Mouse (Mus musculus): Measurements from ENCODE around the gene Adgra3. TPM values are rescaled to one million over a fixed set of nuclear protein-coding genes. Genes with fewer than 3 reads are reported as not detected.

Adgra3 gene
- polyA plus RNA-seq, 1 experiment from 2014 or later, result 13.4 TPM

DNA sequence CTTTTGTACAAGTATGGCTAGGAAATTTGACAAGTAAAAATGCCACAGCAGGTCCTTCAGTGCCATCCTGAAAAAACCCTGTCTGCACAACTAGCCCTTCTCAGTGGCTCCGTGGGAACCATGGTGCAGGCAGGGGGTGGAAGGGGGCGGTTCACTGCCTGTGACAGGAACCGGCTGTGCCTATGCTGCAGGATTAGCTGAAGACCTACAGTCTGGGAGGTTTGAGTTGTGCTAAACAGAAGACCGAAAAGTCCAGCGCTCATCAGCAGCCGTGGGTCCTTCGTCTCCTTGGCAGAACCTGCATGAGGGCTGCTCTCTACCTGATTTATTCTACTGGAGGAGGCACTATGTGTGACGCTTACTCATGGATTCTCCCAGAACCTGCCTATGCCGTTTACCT lies 59.0 kb downstream of the Adgra3 start:
- no peaks in the 10 kb centered on the region for H3K9me3 ChIP-seq (replicated peaks)
- H3K27ac ChIP-seq, result no peak overlapping the region
- no peak for ATAC-seq
- H3K4me2 ChIP-seq, result no peak overlapping the region
- H3K4me3 ChIP-seq, result no peak overlapping the region
- H3K27me3 ChIP-seq (replicated peaks), result no peaks in the 10 kb centered on the region
- 82% methylated on average over 9 of the region's 9 CpGs for WGBS (ENCODE audit: insufficient replicate concordance)
- H3K9ac ChIP-seq, result no peak overlapping the region
- no peaks in the 10 kb centered on the region for H3K4me1 ChIP-seq
- H3K36me3 ChIP-seq, result peaks cover 34% of the 10 kb centered on the region

DNA sequence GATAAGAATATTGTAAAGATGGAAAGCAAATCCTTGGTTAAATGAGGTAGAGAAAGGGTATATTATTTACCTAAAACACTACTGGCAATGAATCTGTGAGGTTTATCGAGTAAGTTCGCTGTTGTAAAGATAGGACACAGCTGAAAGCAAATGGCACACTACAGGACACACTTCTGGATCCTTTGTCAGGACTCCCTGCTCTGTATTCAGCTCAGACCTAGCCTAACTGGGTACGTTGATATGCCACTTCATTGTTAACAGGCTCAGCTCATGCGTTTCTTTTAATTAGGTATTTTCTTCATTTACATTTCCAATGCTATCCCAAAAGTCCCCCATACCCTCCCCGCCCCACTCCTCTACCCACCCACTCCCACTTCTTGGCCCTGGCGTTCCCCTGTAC lies 61.8 kb downstream of the Adgra3 start:
- Histone ChIP-seq H3K27me3 (replicated peaks) (no peaks in the 10 kb centered on the region), H3K27ac (no peak overlapping the region), H3K9me3 (replicated peaks) (no peaks in the 10 kb centered on the region), H3K4me1 (no peaks in the 10 kb centered on the region), H3K36me3 (peaks cover 29% of the 10 kb centered on the region), H3K4me2 (no peak overlapping the region), H3K4me3 (no peak overlapping the region), H3K9ac (no peak overlapping the region)
- ATAC-seq, result no peak
- WGBS (ENCODE audit: insufficient replicate concordance), result 81% methylated on average over 6 of the region's 6 CpGs

DNA sequence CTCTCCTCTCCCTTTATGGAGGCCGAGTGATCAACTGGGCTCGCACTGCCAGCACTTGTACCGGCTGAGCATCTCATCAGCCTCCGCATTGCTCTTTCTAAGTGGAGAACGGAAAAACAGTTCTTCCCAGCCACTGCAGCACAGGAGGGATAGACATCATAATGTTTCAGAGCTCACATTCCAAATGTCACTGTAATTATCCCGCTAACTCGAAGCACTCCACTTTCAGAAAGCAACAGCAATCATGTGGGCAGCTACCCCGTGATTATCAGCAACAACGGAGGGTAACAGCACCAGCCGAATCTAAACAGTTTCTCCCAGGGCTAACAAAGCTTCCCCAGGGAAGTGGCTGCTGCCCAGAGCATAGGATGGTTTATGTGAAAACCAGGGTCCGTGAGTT lies 62.3 kb downstream of the Adgra3 start:
- Histone ChIP-seq H3K27ac (no peak overlapping the region), H3K36me3 (peaks cover 29% of the 10 kb centered on the region), H3K4me3 (no peak overlapping the region), H3K4me2 (no peak overlapping the region), H3K27me3 (replicated peaks) (no peaks in the 10 kb centered on the region), H3K4me1 (no peaks in the 10 kb centered on the region), H3K9ac (no peak overlapping the region), H3K9me3 (replicated peaks) (no peaks in the 10 kb centered on the region)
- WGBS (ENCODE audit: insufficient replicate concordance), result 84% methylated on average over 11 of the region's 11 CpGs
- no peak for ATAC-seq

DNA sequence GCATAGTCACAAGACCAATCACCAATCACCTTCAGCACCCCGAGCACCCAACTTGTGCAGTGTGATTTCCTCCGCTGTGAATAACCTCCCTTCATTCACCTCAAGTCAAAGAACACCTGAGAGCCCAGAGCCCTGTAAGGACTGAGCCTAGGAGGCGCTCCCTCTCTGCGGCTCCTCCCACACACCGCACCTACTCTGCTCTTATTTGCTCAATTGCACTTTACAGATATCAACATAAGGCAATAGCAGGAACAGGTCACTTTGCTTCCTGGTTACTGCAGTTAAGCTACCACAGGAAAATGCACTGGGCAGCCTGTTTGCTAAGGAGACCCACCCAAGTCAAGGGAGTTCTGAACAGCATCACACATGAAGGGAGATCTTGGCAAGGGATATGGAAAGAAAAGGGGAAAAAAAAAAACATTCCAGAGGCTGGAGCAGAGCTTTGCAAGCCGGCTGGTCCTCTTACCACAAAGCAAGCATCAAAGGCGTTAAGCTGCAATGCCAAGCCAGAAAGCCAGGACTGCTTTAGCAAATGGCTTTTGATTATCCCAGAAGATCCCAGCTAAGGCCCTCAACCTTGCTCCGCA lies 68.0 kb downstream of the Adgra3 start:
- H3K4me1 ChIP-seq, result no peaks in the 10 kb centered on the region
- no peaks in the 10 kb centered on the region for H3K27me3 ChIP-seq (replicated peaks)
- no peak overlapping the region for H3K4me2 ChIP-seq
- no peak overlapping the region for H3K4me3 ChIP-seq
- H3K9me3 ChIP-seq (replicated peaks), result no peaks in the 10 kb centered on the region
- WGBS (ENCODE audit: insufficient replicate concordance), result 76% methylated on average over 8 of the region's 8 CpGs
- H3K9ac ChIP-seq, result no peak overlapping the region
- ATAC-seq, result 0 out of 2 replicates have a peak, but pooled peaks have one; percentile 35
- H3K27ac ChIP-seq, result no peak overlapping the region
- peaks cover 13% of the 10 kb centered on the region for H3K36me3 ChIP-seq

DNA sequence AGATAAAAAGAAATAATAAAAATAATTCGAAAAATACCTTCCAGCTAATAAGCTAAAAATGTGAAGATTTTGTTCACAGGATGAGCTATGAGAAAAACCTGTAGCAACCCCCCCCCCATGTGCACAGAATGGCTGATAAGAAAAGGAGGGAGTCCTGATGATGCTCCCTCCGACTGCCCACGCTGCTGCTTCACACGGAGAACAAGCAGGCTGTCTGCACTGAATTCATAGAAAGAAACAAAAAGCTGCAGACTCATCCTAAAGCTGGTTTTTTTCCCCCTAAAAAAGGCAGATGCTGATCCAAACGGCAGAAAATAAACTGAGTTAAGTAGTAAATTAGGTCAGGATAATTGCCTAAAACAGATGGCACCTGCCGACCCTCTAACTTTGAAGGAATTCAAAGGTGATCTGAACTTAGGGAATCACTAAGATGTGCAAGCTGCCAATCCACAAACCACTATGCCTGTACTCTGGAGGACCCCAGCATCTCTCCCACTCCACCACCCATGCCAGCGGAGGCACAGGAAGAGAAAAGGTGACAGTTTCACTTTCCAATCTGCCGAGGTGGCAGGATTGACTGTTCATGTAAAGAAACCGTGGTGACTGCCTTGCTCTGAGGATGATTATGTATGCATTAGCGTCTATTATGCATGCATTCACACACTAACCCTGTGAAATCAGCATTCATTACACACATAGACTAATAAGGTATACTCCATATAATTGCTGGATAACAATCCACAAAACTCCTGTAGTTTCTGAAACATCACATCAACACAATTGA lies 70.6 kb downstream of the Adgra3 start:
- H3K36me3 ChIP-seq, result peaks cover 23% of the 10 kb centered on the region
- no peaks in the 10 kb centered on the region for H3K9me3 ChIP-seq (replicated peaks)
- H3K27ac ChIP-seq, result no peak overlapping the region
- WGBS (ENCODE audit: insufficient replicate concordance), result 71% methylated on average over 10 of the region's 10 CpGs
- no peak overlapping the region for H3K4me3 ChIP-seq
- peaks cover 8% of the 10 kb centered on the region for H3K4me1 ChIP-seq
- H3K9ac ChIP-seq, result no peak overlapping the region
- ATAC-seq, result no peak
- no peak overlapping the region for H3K4me2 ChIP-seq
- no peaks in the 10 kb centered on the region for H3K27me3 ChIP-seq (replicated peaks)

DNA sequence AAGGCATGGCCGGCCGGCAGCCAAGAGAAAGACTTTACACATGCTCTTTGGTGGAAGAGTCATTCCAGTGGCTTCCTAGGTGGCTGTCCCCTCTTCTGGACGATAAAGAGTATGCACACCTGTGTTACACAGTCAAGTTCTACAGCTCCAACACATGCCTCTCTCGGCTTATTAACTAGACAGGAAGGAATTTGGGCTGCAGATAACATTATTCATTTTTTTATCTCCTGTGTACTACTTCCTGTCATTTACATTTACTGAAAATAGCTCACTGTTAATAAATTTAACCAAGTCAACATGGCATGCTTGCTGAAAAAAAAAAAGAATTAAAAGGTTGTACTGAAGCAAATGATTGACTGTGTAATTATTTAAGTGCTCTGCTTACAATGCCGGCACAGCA lies 78.1 kb downstream of the Adgra3 start:
- Histone ChIP-seq H3K27ac (no peak overlapping the region), H3K4me2 (no peak overlapping the region), H3K9ac (no peak overlapping the region), H3K4me1 (peaks cover 31% of the 10 kb centered on the region), H3K9me3 (replicated peaks) (no peaks in the 10 kb centered on the region), H3K27me3 (replicated peaks) (no peaks in the 10 kb centered on the region), H3K4me3 (no peak overlapping the region), H3K36me3 (peaks cover 23% of the 10 kb centered on the region)
- no peak; the same call in 1 of the 2 replicates for ATAC-seq
- 49% methylated on average over 5 of the region's 5 CpGs for WGBS (ENCODE audit: insufficient replicate concordance)

DNA sequence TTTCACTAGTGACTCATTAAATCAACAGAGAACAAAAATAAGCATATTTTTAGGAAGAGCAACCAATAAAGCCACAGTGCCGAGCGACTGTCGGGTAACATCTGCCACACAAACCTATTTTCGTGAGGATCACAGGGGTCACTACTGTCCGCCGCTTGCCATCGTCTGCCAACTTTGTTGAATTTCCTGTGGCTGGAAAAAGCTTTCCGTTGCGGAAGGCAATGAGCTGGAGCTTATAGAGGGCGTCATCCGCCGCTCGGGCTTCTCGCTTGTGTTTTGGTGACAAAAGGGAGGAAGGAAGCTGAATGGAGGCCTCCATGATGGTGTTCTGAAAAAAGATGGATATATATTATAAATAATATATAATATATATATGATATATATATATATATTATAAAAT lies 79.6 kb downstream of the Adgra3 start:
- no peak overlapping the region for H3K9ac ChIP-seq
- H3K27ac ChIP-seq, result no peak overlapping the region
- H3K4me3 ChIP-seq, result no peak overlapping the region
- peaks cover 24% of the 10 kb centered on the region for H3K36me3 ChIP-seq
- no peaks in the 10 kb centered on the region for H3K27me3 ChIP-seq (replicated peaks)
- 84% methylated on average over 14 of the region's 14 CpGs for WGBS (ENCODE audit: insufficient replicate concordance)
- peaks cover 31% of the 10 kb centered on the region for H3K4me1 ChIP-seq
- ATAC-seq, result no peak
- no peak overlapping the region for H3K4me2 ChIP-seq
- H3K9me3 ChIP-seq (replicated peaks), result no peaks in the 10 kb centered on the region

DNA sequence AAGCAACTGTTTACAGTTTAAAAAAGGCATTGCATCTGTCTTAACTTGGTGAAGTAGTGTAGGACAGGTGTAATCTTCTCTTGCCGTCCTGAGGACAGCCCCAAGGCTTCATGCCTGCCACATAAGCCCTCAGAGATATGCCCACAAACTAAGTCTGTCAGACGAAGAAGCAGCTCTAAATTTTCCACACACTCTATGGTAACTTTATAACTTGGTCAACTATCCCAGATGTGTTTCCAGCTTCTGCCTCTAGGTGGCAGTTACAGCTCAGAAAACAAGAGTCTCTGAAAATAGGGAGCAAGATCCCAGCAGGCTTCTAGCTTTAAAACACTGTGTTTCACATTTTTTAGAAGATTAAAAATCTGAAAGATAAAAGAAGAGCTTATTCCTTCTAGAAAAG lies 82.8 kb downstream of the Adgra3 start:
- WGBS (ENCODE audit: insufficient replicate concordance), result 47% methylated on average over 2 of the region's 2 CpGs

DNA sequence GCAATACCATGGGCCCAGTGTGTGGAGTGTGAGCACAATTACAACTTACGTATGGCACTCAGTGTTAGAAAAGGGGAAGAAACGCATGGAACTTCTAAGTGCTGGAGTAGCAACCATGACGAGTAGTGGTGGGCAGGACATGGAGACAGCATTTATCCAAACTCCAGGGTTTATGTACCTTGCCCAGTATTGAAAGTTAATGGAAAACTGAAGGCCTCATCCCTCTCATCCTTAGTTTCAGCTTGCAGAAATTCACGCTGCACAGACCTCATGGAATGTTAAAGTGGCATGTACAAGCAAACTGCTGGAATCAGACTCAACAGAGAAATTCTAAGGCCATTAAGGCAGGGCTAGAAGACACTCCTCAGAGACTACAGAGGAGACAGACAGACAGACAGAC lies 84.6 kb downstream of the Adgra3 start:
- WGBS (ENCODE audit: insufficient replicate concordance), result 83% methylated on average over 4 of the region's 4 CpGs
- ATAC-seq, result no peak

More for the DNA sequence above, 82.8 kb downstream of the Adgra3 start:
- peaks cover 30% of the 10 kb centered on the region for H3K36me3 ChIP-seq
- no peaks in the 10 kb centered on the region for H3K27me3 ChIP-seq (replicated peaks)
- no peak overlapping the region for H3K9ac ChIP-seq
- H3K4me3 ChIP-seq, result no peak overlapping the region
- peaks cover 7% of the 10 kb centered on the region for H3K4me1 ChIP-seq
- no peaks in the 10 kb centered on the region for H3K9me3 ChIP-seq (replicated peaks)
- no peak overlapping the region for H3K4me2 ChIP-seq
- 0 out of 2 replicates have a peak, but pooled peaks have one; percentile 35 for ATAC-seq
- H3K27ac ChIP-seq, result no peak overlapping the region

DNA sequence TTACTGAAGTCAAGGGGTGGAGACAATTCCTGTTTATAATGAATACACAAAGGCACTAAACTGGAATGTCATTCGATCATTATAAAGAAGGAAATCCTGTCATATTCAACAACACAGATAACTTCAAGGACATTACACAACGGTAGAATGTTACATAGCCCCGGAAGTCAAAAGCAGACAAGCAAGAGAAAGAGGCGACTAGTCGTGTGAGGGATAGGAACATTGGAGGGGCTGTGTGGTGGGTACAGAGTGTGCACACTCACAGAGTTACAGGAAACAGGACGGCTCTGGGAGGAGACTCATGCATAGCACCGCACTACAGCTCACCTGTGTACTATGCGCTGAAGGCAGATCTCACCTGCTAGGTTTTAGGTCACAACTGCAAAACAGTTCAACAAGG lies 89.1 kb downstream of the Adgra3 start:
- Histone ChIP-seq H3K27ac (no peak overlapping the region), H3K36me3 (peaks cover 27% of the 10 kb centered on the region), H3K4me3 (no peak overlapping the region), H3K4me1 (no peaks in the 10 kb centered on the region), H3K4me2 (no peak overlapping the region), H3K9me3 (replicated peaks) (no peaks in the 10 kb centered on the region), H3K27me3 (replicated peaks) (no peaks in the 10 kb centered on the region), H3K9ac (no peak overlapping the region)
- 77% methylated on average over 8 of the region's 8 CpGs for WGBS (ENCODE audit: insufficient replicate concordance)
- no peak for ATAC-seq

More for the DNA sequence above, 84.6 kb downstream of the Adgra3 start:
- no peak overlapping the region for H3K4me2 ChIP-seq
- H3K4me3 ChIP-seq, result no peak overlapping the region
- peaks cover 37% of the 10 kb centered on the region for H3K36me3 ChIP-seq
- H3K9ac ChIP-seq, result no peak overlapping the region
- H3K27me3 ChIP-seq (replicated peaks), result no peaks in the 10 kb centered on the region
- no peak overlapping the region for H3K27ac ChIP-seq
- no peaks in the 10 kb centered on the region for H3K4me1 ChIP-seq
- H3K9me3 ChIP-seq (replicated peaks), result no peaks in the 10 kb centered on the region

DNA sequence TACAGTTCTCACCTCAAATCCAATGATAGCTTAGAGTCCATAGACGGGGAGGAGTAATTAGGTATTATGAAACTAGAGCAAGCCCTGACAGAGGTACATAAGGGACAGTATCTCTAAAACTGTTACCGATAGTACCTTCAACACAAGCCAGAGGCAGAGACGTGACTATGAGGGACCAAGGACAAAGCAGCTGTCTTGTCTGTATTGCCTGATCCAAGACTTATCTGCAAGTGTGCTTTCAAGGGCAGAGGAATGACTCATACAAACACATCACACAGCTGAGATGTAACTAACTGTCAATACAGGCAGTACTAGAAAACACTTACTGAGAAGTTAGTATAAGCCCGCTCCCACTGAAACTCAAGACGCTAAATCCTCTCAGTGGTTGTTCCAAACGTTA lies 91.1 kb downstream of the Adgra3 start:
- WGBS (ENCODE audit: insufficient replicate concordance), result 81% methylated on average over 6 of the region's 6 CpGs
- ATAC-seq, result no peak
- H3K4me1 ChIP-seq, result no peaks in the 10 kb centered on the region
- no peak overlapping the region for H3K9ac ChIP-seq
- H3K4me3 ChIP-seq, result no peak overlapping the region
- no peaks in the 10 kb centered on the region for H3K27me3 ChIP-seq (replicated peaks)
- H3K9me3 ChIP-seq (replicated peaks), result no peaks in the 10 kb centered on the region
- H3K27ac ChIP-seq, result no peak overlapping the region
- H3K36me3 ChIP-seq, result peaks cover 34% of the 10 kb centered on the region
- H3K4me2 ChIP-seq, result no peak overlapping the region

DNA sequence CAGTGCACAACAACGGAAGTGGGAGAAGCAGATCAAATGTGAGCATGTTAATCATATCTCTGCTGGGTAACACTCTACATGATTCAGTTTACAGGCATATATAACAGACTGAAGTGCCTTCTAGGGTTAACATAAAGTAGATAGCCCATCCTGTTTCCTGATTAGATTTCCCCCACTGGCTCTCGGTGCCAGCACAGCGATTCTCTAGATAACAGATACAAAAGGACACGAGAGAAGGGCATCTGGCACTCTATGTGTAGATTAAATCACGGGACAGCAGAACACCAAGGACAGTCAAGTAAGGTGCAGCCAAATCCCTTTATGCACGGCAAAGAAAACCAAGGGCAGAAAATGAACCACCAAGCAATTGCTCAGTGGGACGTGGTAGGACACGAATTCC lies 93.0 kb downstream of the Adgra3 start:
- no peaks in the 10 kb centered on the region for H3K27me3 ChIP-seq (replicated peaks)
- H3K9ac ChIP-seq, result no peak overlapping the region
- no peaks in the 10 kb centered on the region for H3K9me3 ChIP-seq (replicated peaks)
- H3K27ac ChIP-seq, result no peak overlapping the region
- no peak overlapping the region for H3K4me3 ChIP-seq
- H3K4me2 ChIP-seq, result no peak overlapping the region
- 64% methylated on average over 8 of the region's 8 CpGs for WGBS (ENCODE audit: insufficient replicate concordance)
- ATAC-seq, result no peak
- peaks cover 40% of the 10 kb centered on the region for H3K36me3 ChIP-seq
- no peaks in the 10 kb centered on the region for H3K4me1 ChIP-seq

Measured in liver, embryonic 12.5 days (tissue).